Mouse (Mus musculus) layer of hippocampus, adult 6 months (tissue): ENCODE results near the gene Picalm. TPM values are rescaled to one million over a fixed set of nuclear protein-coding genes. Genes with fewer than 3 reads are reported as not detected.

Source experiments
- long read RNA-seq, 2 experiments: library from polyadenylated mRNA; unstranded; transcript quantifications; one replicate each; pipeline ENCODE4 v2.0.0; 2019 to 2020
- polyA plus RNA-seq: library from polyadenylated mRNA; unstranded; fragments of <200 nt; fragmentation: Nextera tagmentation; gene quantifications from 2 replicates; pipeline ENCODE4 v1.2.3, GENCODE M21; 2021

Picalm gene
- polyA plus RNA-seq: 13.7 TPM in 2 replicates
- long read RNA-seq, experiment 1, partial matches to known transcripts: 16 of 19 reads
- long read RNA-seq, experiment 1, other reads (novel, unspliced or antisense): 3 of 19 reads
- long read RNA-seq, experiment 2, partial matches to known transcripts: 9 of 33 reads
- long read RNA-seq, experiment 2, other reads (novel, unspliced or antisense): 22 of 33 reads

GRCm38 (mm10) chr7:90129732-90130392 lies at the start of gene Picalm:
Gene Picalm, plus strand, starts transcription at chr7:90130213.

Other genes starting within 250 kb of the Picalm start
- 0.63 and 1.2 TPM in 2 replicates for gene Ccdc81, start 226.6 kb upstream of the Picalm start, polyA plus RNA-seq
- 128 and 136 TPM in 2 replicates for gene Hikeshi, start 189.0 kb upstream of the Picalm start, polyA plus RNA-seq
- 12.2 and 13.7 TPM in 2 replicates for gene Eed, start 149.2 kb upstream of the Picalm start, polyA plus RNA-seq
- gene Ccdc83, start 135.6 kb downstream of the Picalm start, polyA plus RNA-seq: not detected in 2 replicates
- gene Sytl2, start 172.0 kb downstream of the Picalm start, polyA plus RNA-seq: 10.5 and 11.1 TPM in 2 replicates